8 mouse cellular contexts compared by ENCODE assay signal in the genomic region with DNA sequence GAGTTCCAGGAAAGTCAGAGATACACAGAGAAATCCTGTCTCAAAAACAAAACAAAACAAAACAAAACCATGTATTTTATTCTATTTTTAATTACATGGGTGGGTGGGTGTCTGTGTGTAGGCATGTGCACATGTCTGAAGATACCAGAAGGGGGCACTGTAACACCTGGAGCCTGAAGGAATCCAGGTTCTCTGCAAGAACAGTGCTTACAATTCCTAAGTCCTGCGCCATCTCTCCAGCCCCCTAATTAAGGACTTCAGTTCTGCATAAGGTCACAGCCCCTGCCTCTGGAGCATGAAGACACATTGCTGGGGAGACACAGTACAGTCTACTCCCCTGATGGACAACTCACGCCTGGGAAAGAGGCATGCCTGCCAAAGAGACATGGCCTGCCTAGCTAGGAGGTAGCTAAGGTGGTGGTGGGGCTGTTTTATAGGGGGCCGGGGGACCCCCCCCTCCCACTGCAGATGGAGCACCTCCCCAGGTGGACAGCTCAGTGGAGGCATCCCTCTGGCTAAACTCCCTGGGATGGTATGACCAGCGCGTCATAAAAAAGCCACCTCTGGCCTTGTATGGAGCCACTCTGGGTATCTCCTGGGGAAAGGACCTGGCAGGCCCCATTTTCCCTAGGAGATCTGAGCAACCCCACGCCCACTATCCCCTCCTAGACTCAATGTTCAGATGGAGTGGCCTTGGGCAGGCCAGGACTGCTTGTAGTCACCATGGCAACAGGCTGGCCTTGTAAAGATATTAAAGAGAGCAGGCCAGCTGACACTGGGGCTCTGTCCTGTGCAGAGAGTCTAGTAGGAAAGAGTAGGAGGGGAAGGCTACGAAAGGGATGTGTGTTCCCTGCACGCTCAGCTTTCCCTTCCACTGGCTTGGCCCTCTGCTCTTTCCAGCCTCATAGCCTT. TPM values are rescaled to one million over a fixed set of nuclear protein-coding genes. Genes with fewer than 3 reads are reported as not detected.
DNase-seq lines count a peak whose midpoint lies in the region; ATAC-seq and TF ChIP-seq lines count a peak whose summit lies in the region.

No protein-coding gene starts in this region.

- DNase-seq in heart, adult 11 months: no peak
- peak; percentile 76 for DNase-seq in ES-CJ7 (ENCODE audit: low read depth, low spot score)
- peak in 2 of 3 experiments; percentile 41 to 45 for DNase-seq in liver, embryonic 14.5 days (ENCODE audit: low read depth in 3 of 3, low spot score in 3 of 3)
- DNase-seq in layer of hippocampus, postnatal 36 days: no peak

- peak; percentile 85 for TF ChIP-seq CTCF in liver, embryonic 14.5 days (IDR thresholded peaks at IDR 0.05; ENCODE audit: low read depth)

- 68% methylated on average over 8 of the region's 8 CpGs for WGBS in heart, embryonic 12.5 days
- WGBS in hindbrain, embryonic 15.5 days: 68% methylated on average over 8 of the region's 8 CpGs
- WGBS in liver, embryonic 14.5 days (ENCODE audit: insufficient replicate concordance): 64% methylated on average over 8 of the region's 8 CpGs
- whole genome bisulfite sequencing in neural tube, embryonic 13.5 days: 68% methylated on average over 8 of the region's 8 CpGs

- H3K4me1 ChIP-seq in heart, embryonic 12.5 days (replicated peaks): peaks cover 48% of the 10 kb centered on the region
- peaks cover 40% of the 10 kb centered on the region for H3K4me1 ChIP-seq in hindbrain, embryonic 15.5 days (replicated peaks)
- H3K4me1 ChIP-seq in liver, embryonic 14.5 days (replicated peaks; ENCODE audit: control insufficient read depth in 2 of 2, insufficient read depth in 2 of 2, low read length in 1 of 2): peaks cover 44 to 58% of the 10 kb centered on the region in 2 experiments
- peaks cover 41% of the 10 kb centered on the region for H3K4me1 ChIP-seq in neural tube, embryonic 13.5 days (replicated peaks)

- no peak overlapping the region for H3K4me3 ChIP-seq in heart, embryonic 12.5 days
- H3K4me3 ChIP-seq in hindbrain, embryonic 15.5 days: no peak overlapping the region
- H3K4me3 ChIP-seq in liver, embryonic 14.5 days (ENCODE audit: insufficient read depth in 1 of 2, low read depth in 2 of 2, low read length in 2 of 2): no peak overlapping the region
- no peak overlapping the region for H3K4me3 ChIP-seq in neural tube, embryonic 13.5 days

- H3K9ac ChIP-seq in heart, embryonic 12.5 days: no peak overlapping the region
- no peak overlapping the region for H3K9ac ChIP-seq in hindbrain, embryonic 15.5 days
- H3K9ac ChIP-seq in liver, embryonic 14.5 days (replicated peaks): no peak overlapping the region
- H3K9ac ChIP-seq in neural tube, embryonic 13.5 days: 0 out of 2 replicates have a peak overlapping the region, but pooled peaks have one; percentile 23

- no peak for TF ChIP-seq EP300 in liver, embryonic 14.5 days (IDR thresholded peaks at IDR 0.05; ENCODE audit: low read depth)

- 0 out of 2 replicates have a peak, but pooled peaks cover 7% of the 10 kb centered on the region for H3K36me3 ChIP-seq in heart, embryonic 12.5 days
- 0 out of 2 replicates have a peak, but pooled peaks cover 7% of the 10 kb centered on the region for H3K36me3 ChIP-seq in hindbrain, embryonic 15.5 days
- no peaks in the 10 kb centered on the region for H3K36me3 ChIP-seq in liver, embryonic 14.5 days (replicated peaks; ENCODE audit: control insufficient read depth, insufficient read depth, low read depth)
- H3K36me3 ChIP-seq in neural tube, embryonic 13.5 days: peaks cover 14% of the 10 kb centered on the region; the same call in 1 of the 2 replicates

- no peak overlapping the region for H3K27ac ChIP-seq in heart, embryonic 12.5 days (ENCODE audit: poor library complexity, severe bottlenecking)
- H3K27ac ChIP-seq in hindbrain, embryonic 15.5 days (replicated peaks): peak overlapping the region; percentile 44; the same call in 1 of the 2 replicates
- peak overlapping the region; percentile 95 for H3K27ac ChIP-seq in liver, embryonic 14.5 days
- peak overlapping the region; percentile 49; the same call in 1 of the 2 replicates for H3K27ac ChIP-seq in neural tube, embryonic 13.5 days (replicated peaks)

- peak; percentile 21; the same call in 1 of the 2 replicates for ATAC-seq in heart, embryonic 12.5 days (ENCODE audit: insufficient number of reproducible peaks, low FRiP score)
- ATAC-seq in common myeloid progenitor, adult 5-6 weeks (replicated peaks; ENCODE audit: low read depth, poor library complexity, severe bottlenecking): peak; percentile 68
- ATAC-seq in hindbrain, embryonic 15.5 days (ENCODE audit: low FRiP score, low read depth): peak; percentile 62; the same call in 1 of the 2 replicates
- ATAC-seq in liver, embryonic 14.5 days (ENCODE audit: insufficient read depth): 0 out of 2 replicates have a peak, but pooled peaks have one; percentile 24
- peak; percentile 65 for ATAC-seq in neural tube, embryonic 13.5 days (ENCODE audit: low read depth)

- H3K9me3 ChIP-seq in heart, embryonic 12.5 days (replicated peaks): no peaks in the 10 kb centered on the region
- no peaks in the 10 kb centered on the region for H3K9me3 ChIP-seq in hindbrain, embryonic 15.5 days
- no peaks in the 10 kb centered on the region for H3K9me3 ChIP-seq in liver, embryonic 14.5 days (ENCODE audit: control insufficient read depth, low read length)
- no peaks in the 10 kb centered on the region for H3K9me3 ChIP-seq in neural tube, embryonic 13.5 days

- H3K4me2 ChIP-seq in heart, embryonic 12.5 days: no peak overlapping the region
- H3K4me2 ChIP-seq in hindbrain, embryonic 15.5 days: no peak overlapping the region
- H3K4me2 ChIP-seq in liver, embryonic 14.5 days (ENCODE audit: low read depth): no peak overlapping the region
- H3K4me2 ChIP-seq in neural tube, embryonic 13.5 days: no peak overlapping the region

- no peaks in the 10 kb centered on the region for H3K27me3 ChIP-seq in heart, embryonic 12.5 days (replicated peaks)
- no peaks in the 10 kb centered on the region for H3K27me3 ChIP-seq in hindbrain, embryonic 15.5 days
- no peaks in the 10 kb centered on the region for H3K27me3 ChIP-seq in liver, embryonic 14.5 days (ENCODE audit: control insufficient read depth, insufficient read depth, low read length)
- no peaks in the 10 kb centered on the region for H3K27me3 ChIP-seq in neural tube, embryonic 13.5 days

RNA-seq across cellular contexts. Expression of a gene that starts 23.6 kb away (rescaled TPM):
- polyA plus RNA-seq in heart, embryonic 12.5 days (2016; fragmentation: Nextera tagmentation; extraction: Ambion mirVana): 14.9 and 15.0 TPM in 2 replicates
- 1.1 and 8.9 TPM in 2 replicates for total RNA-seq in common myeloid progenitor, adult 5-6 weeks (2017)
- polyA plus RNA-seq in hindbrain, embryonic 15.5 days (2015; fragmentation: Nextera tagmentation; extraction: Ambion mirVana): 46.1 and 57.4 TPM in 2 replicates
- 3.9 and 4.5 TPM in 2 replicates for polyA plus RNA-seq in liver, embryonic 14.5 days (2012; rRNA removed)
- 2.9 and 3.9 TPM in 2 replicates for polyA plus RNA-seq in liver, embryonic 14.5 days (2014; fragmentation: Nextera tagmentation; extraction: Ambion mirVana)
- 33.7 and 35.9 TPM in 2 replicates for polyA plus RNA-seq in neural tube, embryonic 13.5 days (2015; fragmentation: Nextera tagmentation; extraction: Ambion mirVana)
- 100 to 1,000 TPM; 181 to 187 TPM for total RNA-seq in layer of hippocampus, postnatal 36 days (2021)

RNA-seq across cellular contexts. Expression of a gene that starts 42.4 kb away (rescaled TPM):
- polyA plus RNA-seq in heart, embryonic 12.5 days (2016; fragmentation: Nextera tagmentation; extraction: Ambion mirVana): 2.7 and 3.6 TPM in 2 replicates
- 0.27 TPM in 1 of 2 replicates, not detected in the other for total RNA-seq in common myeloid progenitor, adult 5-6 weeks (2017)
- 0.27 and 0.47 TPM in 2 replicates for polyA plus RNA-seq in hindbrain, embryonic 15.5 days (2015; fragmentation: Nextera tagmentation; extraction: Ambion mirVana)
- 0.39 and 0.47 TPM in 2 replicates for polyA plus RNA-seq in liver, embryonic 14.5 days (2012; rRNA removed)
- 0.29 and 0.85 TPM in 2 replicates for polyA plus RNA-seq in liver, embryonic 14.5 days (2014; fragmentation: Nextera tagmentation; extraction: Ambion mirVana)
- 0.55 and 1.8 TPM in 2 replicates for polyA plus RNA-seq in neural tube, embryonic 13.5 days (2015; fragmentation: Nextera tagmentation; extraction: Ambion mirVana)
- under 1 TPM; 0.32 to 0.91 TPM for total RNA-seq in layer of hippocampus, postnatal 36 days (2021)

Comparison
In these comparisons a context has a peak if more than half of its experiments do, and no peak if none do; other contexts are left out.
1. DNase-seq: peak in ES-CJ7 (single experiment) and liver, embryonic 14.5 days (2 of 3); none in heart, adult 11 months (single experiment) and layer of hippocampus, postnatal 36 days (0 of 2).
2. Peak in every context shown above with its lines, with median percentiles within 50 percentile points of each other: ATAC-seq.